Mouse (Mus musculus): ENCODE results near the gene Lsm12. TPM values are rescaled to one million over a fixed set of nuclear protein-coding genes. Genes with fewer than 3 reads are reported as not detected.
A peak's percentile ranks its signal among the peaks of the same experiment; 100 is the strongest.
"Not testable (repeated sequence)": the region's sequence is repeated elsewhere in the genome, so short reads cannot be mapped to it uniquely, and the experiment has no call there.

Gene Lsm12
- polyA plus RNA-seq, 1 experiment from 2014 or later, result 87.0 TPM

- ATAC-seq (ENCODE audit: low FRiP score, low read depth), result no peak
- Histone ChIP-seq H3K27me3 (replicated peaks) (no peaks in the 10 kb centered on the region), H3K9ac (no peak overlapping the region), H3K9me3 (no peaks in the 10 kb centered on the region), H3K27ac (no peak overlapping the region), H3K36me3 (peaks cover 73% of the 10 kb centered on the region), H3K4me3 (no peak overlapping the region), H3K4me1 (no peaks in the 10 kb centered on the region), H3K4me2 (replicated peaks) (no peak overlapping the region)
- 64% methylated on average over 6 of the region's 6 CpGs for WGBS
Measured at GRCm38 (mm10) chr11:102165971-102166722, 18.9 kb downstream of the Lsm12 start.

DNA sequence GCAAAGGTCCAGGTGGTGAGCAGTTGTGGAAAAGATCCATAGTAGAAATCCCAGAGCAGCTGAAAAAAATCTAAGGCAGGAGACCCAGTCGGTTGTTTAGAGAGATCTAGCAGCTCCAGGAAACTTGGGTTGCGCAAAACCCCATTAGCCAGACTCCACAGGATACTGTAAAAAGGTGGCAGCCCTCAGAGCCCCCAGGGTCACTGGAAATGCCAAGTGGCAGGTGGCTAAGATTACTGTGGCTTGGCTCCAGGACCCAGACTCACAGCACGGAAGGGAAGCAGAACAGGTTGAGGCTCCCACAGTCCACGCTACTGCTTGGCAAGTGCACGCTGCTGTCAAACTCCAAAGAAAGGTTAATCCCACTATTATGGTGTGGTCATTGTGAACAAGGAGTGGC lies 25.3 kb downstream of the Lsm12 start:
- Histone ChIP-seq H3K36me3 (peaks cover 31% of the 10 kb centered on the region), H3K9me3 (no peaks in the 10 kb centered on the region), H3K27me3 (replicated peaks) (no peaks in the 10 kb centered on the region), H3K4me3 (no peak overlapping the region), H3K9ac (no peak overlapping the region), H3K4me1 (peaks cover 9% of the 10 kb centered on the region), H3K4me2 (replicated peaks) (no peak overlapping the region), H3K27ac (no peak overlapping the region)
- WGBS, result 84% methylated on average over 5 of the region's 5 CpGs
- no peak for ATAC-seq (ENCODE audit: low FRiP score, low read depth)

DNA sequence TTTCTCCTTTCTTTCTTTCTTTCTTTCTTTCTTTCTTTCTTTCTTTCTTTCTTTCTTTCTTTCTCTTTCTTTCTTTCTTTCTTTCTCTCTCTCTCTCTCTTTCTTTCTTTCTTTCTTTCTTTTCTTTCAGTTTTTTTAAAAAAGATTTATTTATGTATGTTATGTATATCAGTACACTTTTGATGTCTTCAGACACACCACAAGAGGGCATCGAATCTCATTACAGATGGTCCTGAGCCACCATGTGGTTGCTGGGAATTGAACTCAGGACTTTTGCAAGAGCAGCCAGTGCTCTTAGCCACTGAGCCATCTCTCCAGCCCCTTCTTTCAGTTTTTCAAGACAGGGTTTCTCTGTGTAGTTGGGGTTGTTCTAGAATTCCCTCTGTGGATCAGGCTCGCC lies 27.1 kb downstream of the Lsm12 start:
- not testable (repeated sequence) for ATAC-seq (ENCODE audit: low FRiP score, low read depth); H3K4me2 ChIP-seq (replicated peaks); H3K9me3 ChIP-seq; H3K4me3 ChIP-seq; H3K27ac ChIP-seq; H3K9ac ChIP-seq; H3K27me3 ChIP-seq (replicated peaks)
- peaks cover 35% of the 10 kb centered on the region for H3K36me3 ChIP-seq
- H3K4me1 ChIP-seq, result peaks cover 14% of the 10 kb centered on the region
- WGBS, result 86% methylated on average over 2 of the region's 2 CpGs

DNA sequence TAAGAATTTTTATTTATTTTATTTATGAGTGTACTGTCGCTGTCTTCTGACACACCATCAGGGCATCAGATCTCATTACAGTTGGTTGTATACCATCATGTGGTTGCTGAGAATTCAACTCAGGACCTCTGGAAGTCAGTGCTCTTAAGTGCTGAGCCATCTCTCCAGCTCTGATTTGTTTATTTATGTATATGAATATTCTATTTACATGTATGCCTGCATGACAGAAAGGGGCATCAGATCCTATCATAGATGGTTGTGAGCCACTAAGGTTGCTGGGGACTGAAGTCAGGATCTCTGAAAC lies 28.4 kb downstream of the Lsm12 start:
- peak overlapping the region; percentile 80 for H3K4me2 ChIP-seq (replicated peaks)
- WGBS, result 12% methylated on average over 1 of the region's 1 CpGs
- peaks cover 31% of the 10 kb centered on the region for H3K36me3 ChIP-seq
- H3K27me3 ChIP-seq (replicated peaks), result no peaks in the 10 kb centered on the region
- no peak overlapping the region for H3K9ac ChIP-seq
- H3K4me3 ChIP-seq, result no peak overlapping the region
- 0 out of 2 replicates have a peak, but pooled peaks have one; percentile 3 for ATAC-seq (ENCODE audit: low FRiP score, low read depth)
- H3K4me1 ChIP-seq, result peaks cover 14% of the 10 kb centered on the region
- H3K9me3 ChIP-seq, result no peaks in the 10 kb centered on the region
- H3K27ac ChIP-seq, result no peak overlapping the region

- H3K36me3 ChIP-seq, result peaks cover 28% of the 10 kb centered on the region
- H3K27ac ChIP-seq, result 0 out of 2 replicates have a peak within 1 kb of the TSS, but pooled peaks have one; percentile 43
- H3K9me3 ChIP-seq, result no peaks in the 10 kb centered on the region
- H3K4me3 ChIP-seq, result peak within 1 kb of the TSS; percentile 79
- under 1% methylated on average over 37 of the region's 37 CpGs for WGBS
- peak; percentile 90 for ATAC-seq (ENCODE audit: low FRiP score, low read depth)
- peak within 1 kb of the TSS; percentile 70 for H3K9ac ChIP-seq
- peak within 1 kb of the TSS; percentile 80 for H3K4me2 ChIP-seq (replicated peaks)
- no peaks in the 10 kb centered on the region for H3K27me3 ChIP-seq (replicated peaks)
- H3K4me1 ChIP-seq, result peaks cover 14% of the 10 kb centered on the region
Measured at GRCm38 (mm10) chr11:102156039-102156785, 28.9 kb downstream of the Lsm12 start, which contains the start of gene Tmem101. Gene Tmem101 (minus strand): TSS chr11:102156404.

DNA sequence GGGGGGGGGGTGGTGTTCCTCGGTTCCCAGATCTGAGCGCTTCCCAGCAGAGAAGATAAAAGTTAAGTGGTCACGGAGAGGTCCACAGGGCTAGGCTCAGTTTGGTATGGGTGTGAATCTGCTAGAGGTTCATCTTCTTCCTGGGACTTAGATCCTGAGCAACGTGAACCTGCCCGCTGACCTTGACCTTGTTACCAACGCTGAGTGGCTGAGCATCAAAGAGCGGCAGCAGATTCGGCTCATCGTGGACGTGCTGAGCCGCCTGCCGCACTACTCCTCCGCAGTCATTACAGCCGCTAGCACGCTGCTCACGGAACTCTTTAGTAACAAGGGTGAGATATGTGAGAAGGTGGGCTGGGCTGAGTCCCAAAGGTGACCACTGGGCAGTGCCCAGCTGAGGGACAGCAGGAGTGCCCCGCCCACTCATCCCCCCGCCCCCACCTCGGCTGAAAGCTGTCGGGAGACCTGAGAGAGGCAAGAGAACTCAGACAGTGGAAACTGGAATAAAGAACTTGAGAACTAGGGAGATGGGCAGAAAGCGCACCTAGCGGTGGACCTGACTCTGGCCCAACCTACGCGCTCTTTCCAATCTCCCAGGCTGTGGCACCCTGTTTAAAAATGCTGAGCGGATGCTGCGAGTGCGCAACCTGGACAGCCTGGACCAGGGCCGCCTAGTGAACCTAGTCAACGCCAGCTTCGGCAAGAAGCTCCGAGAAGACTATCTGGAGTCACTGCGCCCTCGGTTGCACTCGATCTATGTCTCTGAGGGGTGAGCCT lies 37.7 kb downstream of the Lsm12 start:
- no peak for ATAC-seq (ENCODE audit: low FRiP score, low read depth)
- no peaks in the 10 kb centered on the region for H3K9me3 ChIP-seq
- H3K4me1 ChIP-seq, result peaks cover 15% of the 10 kb centered on the region; the same call in 1 of the 2 replicates
- H3K4me2 ChIP-seq (replicated peaks), result no peak overlapping the region
- 13% methylated on average over 34 of the region's 34 CpGs for WGBS
- H3K4me3 ChIP-seq, result no peak overlapping the region
- H3K9ac ChIP-seq, result no peak overlapping the region
- H3K27ac ChIP-seq, result no peak overlapping the region
- peaks cover 1% of the 10 kb centered on the region for H3K36me3 ChIP-seq
- peaks cover 67% of the 10 kb centered on the region for H3K27me3 ChIP-seq (replicated peaks)

DNA sequence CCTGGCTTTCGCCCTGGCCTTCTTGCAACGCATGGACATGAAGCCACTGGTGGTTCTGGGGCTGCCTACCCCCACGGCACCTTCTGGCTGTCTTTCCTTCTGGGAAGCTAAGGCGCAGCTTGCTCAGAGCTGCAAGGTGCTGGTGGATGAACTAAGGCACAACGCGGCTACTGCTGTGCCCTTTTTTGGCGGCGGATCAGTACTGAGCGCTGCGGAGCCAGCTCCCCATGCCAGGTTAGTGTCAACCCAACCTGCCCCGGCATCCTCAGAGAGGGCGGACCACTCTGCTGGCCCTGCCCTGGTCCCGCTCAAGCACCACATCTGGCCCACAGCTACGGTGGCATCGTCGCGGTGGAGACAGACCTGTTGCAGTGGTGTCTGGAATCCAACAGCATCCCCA lies 38.6 kb downstream of the Lsm12 start:
- WGBS, result 11% methylated on average over 17 of the region's 17 CpGs
- no peak overlapping the region for H3K27ac ChIP-seq
- no peak overlapping the region for H3K4me3 ChIP-seq
- peaks cover 67% of the 10 kb centered on the region for H3K27me3 ChIP-seq (replicated peaks)
- 0 out of 2 replicates have a peak, but pooled peaks have one; percentile 21 for ATAC-seq (ENCODE audit: low FRiP score, low read depth)
- H3K4me1 ChIP-seq, result peaks cover 15% of the 10 kb centered on the region; the same call in 1 of the 2 replicates
- no peaks in the 10 kb centered on the region for H3K9me3 ChIP-seq
- no peaks in the 10 kb centered on the region for H3K36me3 ChIP-seq
- H3K9ac ChIP-seq, result no peak overlapping the region
- H3K4me2 ChIP-seq (replicated peaks), result no peak overlapping the region

- Histone ChIP-seq H3K27ac (no peak overlapping the region), H3K27me3 (replicated peaks) (peaks cover 67% of the 10 kb centered on the region), H3K36me3 (no peaks in the 10 kb centered on the region), H3K9me3 (no peaks in the 10 kb centered on the region), H3K4me3 (no peak overlapping the region), H3K4me1 (peaks cover 15% of the 10 kb centered on the region; the same call in 1 of the 2 replicates), H3K4me2 (replicated peaks) (peak overlapping the region; percentile 51), H3K9ac (no peak overlapping the region)
- WGBS, result 3% methylated on average over 16 of the region's 16 CpGs
- no peak for ATAC-seq (ENCODE audit: low FRiP score, low read depth)
Measured at GRCm38 (mm10) chr11:102146005-102146404, 39.1 kb downstream of the Lsm12 start.

- no peak for ATAC-seq (ENCODE audit: low FRiP score, low read depth)
- no peak within 1 kb of the TSS for H3K27ac ChIP-seq
- H3K36me3 ChIP-seq, result no peaks in the 10 kb centered on the region
- H3K4me1 ChIP-seq, result peaks cover 15% of the 10 kb centered on the region; the same call in 1 of the 2 replicates
- H3K4me3 ChIP-seq, result peak within 1 kb of the TSS; percentile 22; the same call in 1 of the 2 replicates
- peaks cover 67% of the 10 kb centered on the region for H3K27me3 ChIP-seq (replicated peaks)
- peak within 1 kb of the TSS; percentile 51 for H3K4me2 ChIP-seq (replicated peaks)
- WGBS, result 3% methylated on average over 50 of the region's 50 CpGs
- no peaks in the 10 kb centered on the region for H3K9me3 ChIP-seq
- H3K9ac ChIP-seq, result 0 out of 2 replicates have a peak within 1 kb of the TSS, but pooled peaks have one; percentile 18
Measured at GRCm38 (mm10) chr11:102145471-102146001, 39.6 kb downstream of the Lsm12 start, which contains the start of gene Nags. Gene Nags (plus strand): TSS chr11:102145513.

DNA sequence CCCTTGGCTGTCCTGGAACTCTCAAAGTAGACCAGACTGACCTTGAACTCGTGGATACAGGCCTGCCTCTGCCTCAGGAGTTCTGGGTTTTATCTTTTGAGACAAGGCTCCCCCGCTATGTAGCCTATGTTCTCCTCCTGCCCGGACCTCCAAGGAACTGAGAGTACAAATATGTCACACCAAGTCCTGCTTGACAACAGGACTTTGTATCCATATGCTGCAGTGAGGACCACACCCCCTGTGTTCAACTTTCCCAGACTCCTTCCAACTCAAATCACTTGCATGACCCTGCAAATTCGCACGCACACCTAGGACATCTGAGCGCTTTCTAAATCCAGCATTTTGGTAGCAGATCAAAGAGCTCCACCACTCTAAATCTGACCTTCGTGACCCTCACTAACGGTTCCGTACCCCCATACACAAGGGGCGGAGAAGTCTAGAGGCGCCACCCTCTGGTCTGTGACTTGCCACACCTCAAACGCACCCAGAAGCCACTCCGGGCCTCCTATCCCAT lies 40.1 kb downstream of the Lsm12 start:
- Histone ChIP-seq H3K4me2 (replicated peaks) (peak overlapping the region; percentile 51), H3K27ac (no peak overlapping the region), H3K9me3 (no peaks in the 10 kb centered on the region), H3K36me3 (no peaks in the 10 kb centered on the region), H3K27me3 (replicated peaks) (peaks cover 67% of the 10 kb centered on the region), H3K4me3 (peak overlapping the region; percentile 22; the same call in 1 of the 2 replicates), H3K9ac (0 out of 2 replicates have a peak overlapping the region, but pooled peaks have one; percentile 18), H3K4me1 (peaks cover 15% of the 10 kb centered on the region; the same call in 1 of the 2 replicates)
- no peak for ATAC-seq (ENCODE audit: low FRiP score, low read depth)
- WGBS, result 22% methylated on average over 13 of the region's 13 CpGs

- Histone ChIP-seq H3K27me3 (replicated peaks) (peaks cover 47% of the 10 kb centered on the region), H3K4me1 (peaks cover 19% of the 10 kb centered on the region; the same call in 1 of the 2 replicates), H3K9ac (no peak overlapping the region), H3K9me3 (no peaks in the 10 kb centered on the region), H3K27ac (no peak overlapping the region), H3K36me3 (no peaks in the 10 kb centered on the region), H3K4me2 (replicated peaks) (no peak overlapping the region), H3K4me3 (no peak overlapping the region)
- 71% methylated on average over 7 of the region's 7 CpGs for WGBS
- ATAC-seq (ENCODE audit: low FRiP score, low read depth), result no peak
Measured at GRCm38 (mm10) chr11:102142355-102142754, 42.7 kb downstream of the Lsm12 start.

Data from neural tube, embryonic 12.5 days (tissue).